Mouse (Mus musculus): ENCODE results near the gene Gm21972. TPM values are rescaled to one million over a fixed set of nuclear protein-coding genes. Genes with fewer than 3 reads are reported as not detected.

The Gm21972 gene
- total and polyA plus RNA-seq, 3 experiments = 0.65 to 52.7 TPM; not detected in 1

Other genes starting within 250 kb of the Gm21972 start
- gene Itm2c, start 239.4 kb upstream of the Gm21972 start, total RNA-seq (2012; rRNA removed) = 22.6 and 24.8 TPM in 2 replicates
- gene Itm2c, start 239.4 kb upstream of the Gm21972 start, polyA plus RNA-seq (2012; ENCODE audit: insufficient read depth in 1 of 2, insufficient read length in 2 of 2, low read depth in 1 of 2, low replicate concordance in 2 of 2, missing spikeins in 1 of 2) = 10 to 100 TPM in 1 of 2 experiments, not detected in 1; 28.2 TPM
- not detected in 2 replicates for gene 4933407L21Rik, start 205.2 kb upstream of the Gm21972 start, total RNA-seq (2012; rRNA removed)
- not detected for gene 4933407L21Rik, start 205.2 kb upstream of the Gm21972 start, polyA plus RNA-seq (2012; ENCODE audit: insufficient read depth in 1 of 2, insufficient read length in 2 of 2, low read depth in 1 of 2, low replicate concordance in 2 of 2, missing spikeins in 1 of 2)
- gene Gpr55, start 172.6 kb upstream of the Gm21972 start, total RNA-seq (2012; rRNA removed) = 0.04 TPM in 1 of 2 replicates, not detected in the other
- under 1 TPM in 1 of 2 experiments, not detected in 1; 0.01 TPM for gene Gpr55, start 172.6 kb upstream of the Gm21972 start, polyA plus RNA-seq (2012; ENCODE audit: insufficient read depth in 1 of 2, insufficient read length in 2 of 2, low read depth in 1 of 2, low replicate concordance in 2 of 2, missing spikeins in 1 of 2)
- not detected in 2 replicates for gene Spata3, start 116.8 kb upstream of the Gm21972 start, total RNA-seq (2012; rRNA removed)
- gene Spata3, start 116.8 kb upstream of the Gm21972 start, polyA plus RNA-seq (2012; ENCODE audit: insufficient read depth in 1 of 2, insufficient read length in 2 of 2, low read depth in 1 of 2, low replicate concordance in 2 of 2, missing spikeins in 1 of 2) = not detected
- not detected in 2 replicates for gene 2810459M11Rik, start 87.8 kb upstream of the Gm21972 start, total RNA-seq (2012; rRNA removed)
- gene 2810459M11Rik, start 87.8 kb upstream of the Gm21972 start, polyA plus RNA-seq (2012; ENCODE audit: insufficient read depth in 1 of 2, insufficient read length in 2 of 2, low read depth in 1 of 2, low replicate concordance in 2 of 2, missing spikeins in 1 of 2) = not detected
- 116 and 146 TPM in 2 replicates for gene Psmd1, start 69.2 kb upstream of the Gm21972 start, total RNA-seq (2012; rRNA removed)
- gene Psmd1, start 69.2 kb upstream of the Gm21972 start, polyA plus RNA-seq (2012; ENCODE audit: insufficient read depth in 1 of 2, insufficient read length in 2 of 2, low read depth in 1 of 2, low replicate concordance in 2 of 2, missing spikeins in 1 of 2) = 100 to 1,000 TPM in 1 of 2 experiments, 10 to 100 TPM in 1; 57.9 to 155 TPM
- gene Htr2b, start 21.7 kb upstream of the Gm21972 start, total RNA-seq (2012; rRNA removed) = 0.07 and 0.15 TPM in 2 replicates
- gene Htr2b, start 21.7 kb upstream of the Gm21972 start, polyA plus RNA-seq (2012; ENCODE audit: insufficient read depth in 1 of 2, insufficient read length in 2 of 2, low read depth in 1 of 2, low replicate concordance in 2 of 2, missing spikeins in 1 of 2) = under 1 TPM in 1 of 2 experiments, not detected in 1; 0.22 TPM
- 5.9 and 7.2 TPM in 2 replicates for gene Armc9, start 21.1 kb downstream of the Gm21972 start, total RNA-seq (2012; rRNA removed)
- gene Armc9, start 21.1 kb downstream of the Gm21972 start, polyA plus RNA-seq (2012; ENCODE audit: insufficient read depth in 1 of 2, insufficient read length in 2 of 2, low read depth in 1 of 2, low replicate concordance in 2 of 2, missing spikeins in 1 of 2) = 10 to 100 TPM in 1 of 2 experiments, not detected in 1; 12.0 TPM
- not detected in 2 replicates for gene B3gnt7, start 169.2 kb downstream of the Gm21972 start, total RNA-seq (2012; rRNA removed)
- under 1 TPM in 1 of 2 experiments, not detected in 1; 0.40 TPM for gene B3gnt7, start 169.2 kb downstream of the Gm21972 start, polyA plus RNA-seq (2012; ENCODE audit: insufficient read depth in 1 of 2, insufficient read length in 2 of 2, low read depth in 1 of 2, low replicate concordance in 2 of 2, missing spikeins in 1 of 2)
- gene Ncl, start 225.8 kb downstream of the Gm21972 start, total RNA-seq (2012; rRNA removed) = 370 and 422 TPM in 2 replicates
- gene Ncl, start 225.8 kb downstream of the Gm21972 start, polyA plus RNA-seq (2012; ENCODE audit: insufficient read depth in 1 of 2, insufficient read length in 2 of 2, low read depth in 1 of 2, low replicate concordance in 2 of 2, missing spikeins in 1 of 2) = 1,000 to 10,000 TPM in 1 of 2 experiments, 100 to 1,000 TPM in 1; 246 to 1,708 TPM

Data from MEL (cell line).